Mouse (Mus musculus): Measurements from ENCODE around the gene Cald1.

GRCm38 (mm10) chr6:34780231-34780942, 182.1 kb downstream of the Cald1 start, which contains the start of gene Agbl3:
- TF ChIP-seq POLR2A (IDR thresholded peaks at IDR 0.05; ENCODE audit: insufficient read depth, low read length): no peak
- no peak for TF ChIP-seq CTCF (IDR thresholded peaks at IDR 0.05; ENCODE audit: low read depth, low read length)

All from ES-Bruce4 (cell line).